Mouse (Mus musculus): ENCODE data around the gene Pdzrn4. TPM values are rescaled to one million over a fixed set of nuclear protein-coding genes. Genes with fewer than 3 reads are reported as not detected.

The Pdzrn4 gene
- polyA plus RNA-seq, 1 experiment from 2014 or later: 1.5 TPM

DNA sequence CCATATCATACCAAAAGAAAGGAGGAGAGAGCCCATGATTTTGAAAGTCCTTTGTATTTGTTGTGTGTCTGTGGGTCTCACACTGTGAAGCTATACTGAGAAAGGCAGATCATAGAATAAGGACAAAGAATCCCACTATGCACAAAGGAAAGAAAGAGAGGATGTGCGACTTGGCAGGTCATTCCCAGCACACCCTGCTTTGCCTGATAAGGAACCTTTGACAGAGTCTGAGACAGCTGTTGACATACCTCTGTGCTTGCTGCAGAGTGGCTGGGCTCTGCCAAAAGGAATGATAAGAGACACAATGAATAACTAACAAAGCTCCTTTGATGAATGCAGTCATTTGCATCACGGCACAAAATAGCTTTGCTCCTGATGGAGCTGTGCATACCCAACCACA is 232.5 kb downstream of the Pdzrn4 start:
- H3K4me1 ChIP-seq (replicated peaks; ENCODE audit: control insufficient read depth, insufficient read depth, low read length): no peaks in the 10 kb centered on the region
- no peak overlapping the region for H3K9ac ChIP-seq (ENCODE audit: low read length)
- no peak overlapping the region for H3K4me3 ChIP-seq (ENCODE audit: low read length)
- no peaks in the 10 kb centered on the region for H3K27me3 ChIP-seq (ENCODE audit: control insufficient read depth, insufficient read depth, low read depth, low read length)
- H3K27ac ChIP-seq (ENCODE audit: low read length): no peak overlapping the region
- no peak overlapping the region for H3K4me2 ChIP-seq (ENCODE audit: low read depth, low read length)
- 10% methylated on average over 2 of the region's 2 CpGs for WGBS
- no peaks in the 10 kb centered on the region for H3K9me3 ChIP-seq (ENCODE audit: control insufficient read depth, low read length)
- H3K36me3 ChIP-seq (ENCODE audit: control insufficient read depth, insufficient read depth, low read length): no peaks in the 10 kb centered on the region
- ATAC-seq (ENCODE audit: low read depth): no peak

- 72% methylated on average over 14 of the region's 14 CpGs for WGBS
- H3K27ac ChIP-seq (ENCODE audit: low read length): no peak overlapping the region
These were observed 237.4 kb downstream of the Pdzrn4 start for GRCm38 (mm10) chr15:92634044-92634610.

GRCm38 (mm10) chr15:92640212-92641082 is 243.8 kb downstream of the Pdzrn4 start:
- WGBS: 68% methylated on average over 18 of the region's 18 CpGs
- ATAC-seq (ENCODE audit: low read depth): no peak
- no peak overlapping the region for H3K4me3 ChIP-seq (ENCODE audit: low read length)
- H3K9ac ChIP-seq (ENCODE audit: low read length): no peak overlapping the region
- H3K27me3 ChIP-seq (ENCODE audit: control insufficient read depth, insufficient read depth, low read depth, low read length): no peaks in the 10 kb centered on the region
- H3K4me1 ChIP-seq (replicated peaks; ENCODE audit: control insufficient read depth, insufficient read depth, low read length): no peaks in the 10 kb centered on the region
- H3K4me2 ChIP-seq (ENCODE audit: low read depth, low read length): no peak overlapping the region
- no peaks in the 10 kb centered on the region for H3K36me3 ChIP-seq (ENCODE audit: control insufficient read depth, insufficient read depth, low read length)
- H3K27ac ChIP-seq (ENCODE audit: low read length): no peak overlapping the region
- no peaks in the 10 kb centered on the region for H3K9me3 ChIP-seq (ENCODE audit: control insufficient read depth, low read length)

More at GRCm38 (mm10) chr15:92634044-92634610, 237.4 kb downstream of the Pdzrn4 start:
- no peak for ATAC-seq (ENCODE audit: low read depth)
- no peak overlapping the region for H3K4me3 ChIP-seq (ENCODE audit: low read length)
- H3K4me1 ChIP-seq (replicated peaks; ENCODE audit: control insufficient read depth, insufficient read depth, low read length): no peaks in the 10 kb centered on the region
- no peak overlapping the region for H3K4me2 ChIP-seq (ENCODE audit: low read depth, low read length)
- no peaks in the 10 kb centered on the region for H3K9me3 ChIP-seq (ENCODE audit: control insufficient read depth, low read length)
- no peak overlapping the region for H3K9ac ChIP-seq (ENCODE audit: low read length)
- no peaks in the 10 kb centered on the region for H3K36me3 ChIP-seq (ENCODE audit: control insufficient read depth, insufficient read depth, low read length)
- no peaks in the 10 kb centered on the region for H3K27me3 ChIP-seq (ENCODE audit: control insufficient read depth, insufficient read depth, low read depth, low read length)

DNA sequence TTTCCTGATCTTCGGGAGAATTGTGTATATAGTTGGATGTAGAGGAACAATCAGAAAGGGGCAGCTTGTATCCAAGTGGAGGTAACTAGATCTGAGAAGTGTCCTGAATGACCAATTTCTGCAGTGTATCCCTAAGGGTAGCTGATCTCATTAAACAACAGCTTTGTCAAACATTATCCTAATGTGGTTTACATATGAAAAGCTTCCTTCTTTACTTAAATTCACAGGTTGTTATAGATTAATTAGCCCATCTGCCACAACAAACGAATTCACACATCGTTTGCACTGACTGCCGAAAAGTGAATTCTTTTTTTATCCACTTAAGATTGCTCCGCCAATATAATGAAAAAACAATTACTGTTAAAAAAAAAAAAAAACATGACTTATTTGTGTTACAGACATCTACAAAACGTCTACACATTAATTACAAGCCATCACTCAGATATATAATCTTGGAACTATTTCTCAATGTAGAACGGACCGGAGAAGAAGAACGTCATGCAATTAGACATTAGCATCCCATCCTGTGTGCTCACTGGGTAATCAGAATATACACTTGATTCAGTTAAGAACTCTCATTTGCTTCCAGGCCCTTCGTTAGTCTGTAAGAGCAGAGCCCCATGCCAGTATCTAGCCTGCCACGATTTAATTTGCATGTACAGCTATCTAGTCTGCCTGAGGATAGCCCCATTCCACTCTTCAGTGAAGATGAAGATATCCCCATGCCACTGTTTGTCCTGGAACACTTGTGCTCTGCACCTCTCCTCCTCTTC is 274.8 kb downstream of the Pdzrn4 start:
- ATAC-seq (ENCODE audit: low read depth): no peak
- Histone ChIP-seq H3K9ac (ENCODE audit: low read length) (no peak overlapping the region), H3K4me3 (ENCODE audit: low read length) (no peak overlapping the region), H3K27ac (ENCODE audit: low read length) (no peak overlapping the region), H3K4me2 (ENCODE audit: low read depth, low read length) (no peak overlapping the region), H3K9me3 (ENCODE audit: control insufficient read depth, low read length) (no peaks in the 10 kb centered on the region), H3K27me3 (ENCODE audit: control insufficient read depth, insufficient read depth, low read depth, low read length) (no peaks in the 10 kb centered on the region), H3K36me3 (ENCODE audit: control insufficient read depth, insufficient read depth, low read length) (no peaks in the 10 kb centered on the region), H3K4me1 (replicated peaks; ENCODE audit: control insufficient read depth, insufficient read depth, low read length) (no peaks in the 10 kb centered on the region)
- WGBS: 78% methylated on average over 11 of the region's 11 CpGs

- no peak overlapping the region for H3K4me3 ChIP-seq (ENCODE audit: low read length)
- H3K9ac ChIP-seq (ENCODE audit: low read length): no peak overlapping the region
- ATAC-seq (ENCODE audit: low read depth): no peak
- H3K27me3 ChIP-seq (ENCODE audit: control insufficient read depth, insufficient read depth, low read depth, low read length): no peaks in the 10 kb centered on the region
- 84% methylated on average over 5 of the region's 5 CpGs for WGBS
- no peak overlapping the region for H3K27ac ChIP-seq (ENCODE audit: low read length)
- H3K9me3 ChIP-seq (ENCODE audit: control insufficient read depth, low read length): no peaks in the 10 kb centered on the region
- no peak overlapping the region for H3K4me2 ChIP-seq (ENCODE audit: low read depth, low read length)
- no peaks in the 10 kb centered on the region for H3K36me3 ChIP-seq (ENCODE audit: control insufficient read depth, insufficient read depth, low read length)
- H3K4me1 ChIP-seq (replicated peaks; ENCODE audit: control insufficient read depth, insufficient read depth, low read length): no peaks in the 10 kb centered on the region
These were observed 279.4 kb downstream of the Pdzrn4 start for GRCm38 (mm10) chr15:92676096-92676495.

- no peak for ATAC-seq (ENCODE audit: low read depth)
- Histone ChIP-seq H3K4me1 (replicated peaks; ENCODE audit: control insufficient read depth, insufficient read depth, low read length) (no peaks in the 10 kb centered on the region), H3K36me3 (ENCODE audit: control insufficient read depth, insufficient read depth, low read length) (no peaks in the 10 kb centered on the region), H3K27me3 (ENCODE audit: control insufficient read depth, insufficient read depth, low read depth, low read length) (no peaks in the 10 kb centered on the region), H3K9ac (ENCODE audit: low read length) (no peak overlapping the region), H3K27ac (ENCODE audit: low read length) (no peak overlapping the region), H3K4me3 (ENCODE audit: low read length) (no peak overlapping the region), H3K4me2 (ENCODE audit: low read depth, low read length) (no peak overlapping the region), H3K9me3 (ENCODE audit: control insufficient read depth, low read length) (no peaks in the 10 kb centered on the region)
- WGBS: 69% methylated on average over 6 of the region's 6 CpGs
These were observed 281.7 kb downstream of the Pdzrn4 start for GRCm38 (mm10) chr15:92678377-92678776.

DNA sequence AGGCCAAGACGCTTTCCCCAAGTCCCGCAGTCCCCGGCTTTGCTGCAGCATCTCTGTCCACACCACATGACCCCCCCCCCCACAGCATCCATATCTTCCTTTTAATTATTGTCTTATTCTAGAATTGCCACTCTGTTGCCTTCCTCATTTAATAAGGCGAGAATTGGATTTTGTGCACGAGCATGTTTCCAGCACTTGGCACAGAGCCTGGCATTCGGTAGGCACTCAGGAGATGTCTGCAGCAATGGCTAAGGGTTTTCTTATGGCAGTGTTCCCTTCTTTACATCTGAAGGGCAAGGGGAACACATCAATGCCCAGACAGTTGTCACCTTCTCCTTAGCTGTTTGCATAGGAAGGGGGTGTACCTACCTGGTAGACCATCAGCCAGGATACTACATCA is 282.9 kb downstream of the Pdzrn4 start:
- H3K4me2 ChIP-seq (ENCODE audit: low read depth, low read length): no peak overlapping the region
- no peaks in the 10 kb centered on the region for H3K4me1 ChIP-seq (replicated peaks; ENCODE audit: control insufficient read depth, insufficient read depth, low read length)
- H3K27ac ChIP-seq (ENCODE audit: low read length): no peak overlapping the region
- H3K36me3 ChIP-seq (ENCODE audit: control insufficient read depth, insufficient read depth, low read length): no peaks in the 10 kb centered on the region
- H3K9ac ChIP-seq (ENCODE audit: low read length): no peak overlapping the region
- H3K4me3 ChIP-seq (ENCODE audit: low read length): no peak overlapping the region
- ATAC-seq (ENCODE audit: low read depth): no peak
- no peaks in the 10 kb centered on the region for H3K27me3 ChIP-seq (ENCODE audit: control insufficient read depth, insufficient read depth, low read depth, low read length)
- H3K9me3 ChIP-seq (ENCODE audit: control insufficient read depth, low read length): no peaks in the 10 kb centered on the region
- 81% methylated on average over 6 of the region's 6 CpGs for WGBS

- no peaks in the 10 kb centered on the region for H3K9me3 ChIP-seq (ENCODE audit: control insufficient read depth, low read length)
- H3K27me3 ChIP-seq (ENCODE audit: control insufficient read depth, insufficient read depth, low read depth, low read length): no peaks in the 10 kb centered on the region
- H3K4me1 ChIP-seq (replicated peaks; ENCODE audit: control insufficient read depth, insufficient read depth, low read length): peaks cover 6% of the 10 kb centered on the region; the same call in 1 of the 2 replicates
- peak overlapping the region; percentile 22; the same call in 1 of the 2 replicates for H3K4me2 ChIP-seq (ENCODE audit: low read depth, low read length)
- H3K9ac ChIP-seq (ENCODE audit: low read length): peak overlapping the region; percentile 15; the same call in 1 of the 2 replicates
- 21% methylated on average over 10 of the region's 10 CpGs for WGBS
- peak; percentile 45 for ATAC-seq (ENCODE audit: low read depth)
- H3K36me3 ChIP-seq (ENCODE audit: control insufficient read depth, insufficient read depth, low read length): no peaks in the 10 kb centered on the region
- H3K4me3 ChIP-seq (ENCODE audit: low read length): no peak overlapping the region
- no peak overlapping the region; the same call in 1 of the 2 replicates for H3K27ac ChIP-seq (ENCODE audit: low read length)
These were observed 299.7 kb downstream of the Pdzrn4 start for GRCm38 (mm10) chr15:92696276-92696956.

Data from lung, embryonic 16.5 days (tissue).